Mouse (Mus musculus) liver, adult (tissue): ENCODE data around the gene Amacr.
A peak's percentile ranks its signal among the peaks of the same experiment; 100 is the strongest.

Experiments used
- GATA4 ChIP-seq: IDR thresholded peaks from 2 replicates; pipeline ENCODE4 v1.6.1; 2014; ENCODE audit warnings: mild to moderate bottlenecking, low read length; ENCODE audit not compliant: insufficient replicate concordance

Gene Amacr

DNA sequence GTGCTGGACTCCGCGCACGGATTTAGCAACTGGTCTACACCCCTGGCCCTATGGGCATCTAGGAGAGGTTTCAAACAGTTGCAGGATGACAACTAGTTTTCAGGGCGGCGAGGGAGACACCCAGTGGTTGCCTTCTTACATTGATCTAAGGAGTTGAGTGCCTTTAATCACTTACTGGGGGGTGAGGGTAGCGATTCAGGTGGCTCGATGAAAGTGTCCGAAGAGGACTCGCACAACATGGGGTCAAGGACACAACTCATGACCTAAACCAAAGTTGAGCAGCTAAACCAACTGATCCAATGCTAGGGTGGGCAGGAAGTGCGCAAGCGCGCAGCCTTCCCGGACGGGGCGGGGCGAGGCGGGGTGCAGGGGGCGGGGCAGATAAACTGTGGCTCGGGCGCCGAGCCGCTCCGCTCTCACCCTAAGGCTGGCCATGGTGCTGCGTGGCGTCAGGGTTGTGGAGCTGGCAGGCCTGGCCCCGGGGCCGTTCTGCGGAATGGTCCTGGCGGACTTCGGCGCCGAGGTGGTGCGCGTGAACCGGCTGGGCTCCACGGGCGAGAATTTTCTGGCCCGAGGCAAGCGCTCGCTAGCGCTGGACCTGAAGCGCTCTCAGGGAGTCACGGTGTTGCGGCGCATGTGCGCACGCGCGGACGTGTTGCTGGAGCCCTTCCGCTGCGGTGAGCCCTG lies at the start of gene Amacr:
Gene Amacr, plus strand, starts transcription at position 380 of the 687 bp plus-strand sequence.
- peak; percentile 53; the same call in 1 of the 2 replicates for TF ChIP-seq GATA4

DNA sequence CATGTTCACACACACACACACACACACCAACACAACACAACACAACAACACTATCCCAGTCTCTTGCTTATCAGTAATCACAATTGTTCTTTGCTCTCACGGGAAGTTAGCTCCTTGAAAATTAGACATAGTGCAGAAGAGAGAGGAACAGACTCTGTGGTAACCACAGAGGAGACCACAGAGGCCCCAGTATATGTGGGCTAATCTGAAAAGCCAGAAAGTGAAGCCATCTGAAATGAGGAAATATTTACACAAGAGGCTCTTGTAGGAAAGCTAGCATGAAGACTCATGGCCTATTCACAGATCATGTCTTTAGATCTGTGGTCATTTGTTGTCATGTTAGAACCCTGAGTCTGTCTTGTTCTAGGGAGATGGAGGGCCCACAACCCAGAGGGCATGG lies 47.6 kb upstream of the Amacr start:
- TF ChIP-seq GATA4 = no peak

GRCm38 (mm10) chr15:10940148-10941108 lies 41.1 kb upstream of the Amacr start:
- TF ChIP-seq GATA4 = no peak

GRCm38 (mm10) chr15:10941901-10942300 lies 39.7 kb upstream of the Amacr start:
- no peak for TF ChIP-seq GATA4

DNA sequence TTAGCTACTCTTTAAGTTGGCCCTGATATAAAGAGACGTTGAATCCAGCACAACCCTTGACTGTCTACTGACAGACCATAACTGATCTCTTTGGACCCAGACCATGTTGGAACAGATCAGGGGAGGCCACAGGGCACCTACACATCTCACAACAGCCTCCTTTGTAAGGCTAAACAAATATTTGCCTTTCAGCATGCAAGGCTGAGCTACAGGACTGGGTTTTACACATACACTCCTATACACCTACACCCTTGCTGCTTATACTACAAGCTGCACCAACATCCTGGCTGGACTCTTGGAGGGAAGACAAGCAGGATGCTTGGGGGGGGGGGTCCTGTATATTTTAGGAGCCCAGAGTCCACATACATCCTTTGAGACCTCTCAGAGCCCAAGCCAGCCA lies 33.7 kb upstream of the Amacr start:
- no peak for TF ChIP-seq GATA4

DNA sequence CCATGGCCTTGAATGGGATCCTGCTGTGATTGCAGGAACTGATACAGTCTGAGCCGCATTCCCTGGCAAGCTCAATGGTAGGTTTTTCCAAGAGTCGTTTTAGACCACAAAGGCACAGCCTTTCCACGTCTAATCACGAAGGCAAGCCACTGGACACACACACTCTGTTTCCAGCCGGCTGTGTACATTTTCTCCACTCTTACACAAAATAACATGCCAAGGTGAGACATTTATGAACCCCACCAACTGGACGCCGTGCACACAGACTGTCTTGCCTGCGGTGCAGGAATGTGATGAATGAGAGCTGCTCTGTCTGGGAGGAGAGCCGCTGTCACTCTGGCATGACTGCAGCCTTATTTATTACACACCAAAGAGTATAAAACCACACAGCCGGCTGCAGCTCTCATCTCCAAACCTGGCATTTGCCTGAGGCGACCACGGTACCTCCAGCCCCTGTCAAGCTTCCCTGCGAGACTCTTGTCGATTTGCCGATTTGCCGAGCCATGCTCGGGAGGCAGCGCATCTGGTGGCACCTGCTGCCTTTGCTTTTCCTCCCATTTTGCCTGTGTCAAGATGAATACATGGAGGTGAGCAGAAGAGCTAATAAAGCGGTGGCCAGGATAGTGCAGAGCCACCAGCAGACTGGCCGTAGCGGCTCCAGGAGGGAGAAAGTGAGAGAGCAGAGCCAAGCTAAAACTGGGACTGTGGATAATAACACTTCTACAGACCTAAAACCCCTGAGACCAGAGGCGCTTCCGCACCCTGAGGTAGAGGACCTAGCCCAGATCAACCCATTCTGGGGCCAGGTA lies 29.4 kb upstream of the Amacr start, which contains the start of gene C1qtnf3:
Gene C1qtnf3, plus strand, starts transcription at position 382 of the 809 bp plus-strand sequence.
- TF ChIP-seq GATA4 = no peak

DNA sequence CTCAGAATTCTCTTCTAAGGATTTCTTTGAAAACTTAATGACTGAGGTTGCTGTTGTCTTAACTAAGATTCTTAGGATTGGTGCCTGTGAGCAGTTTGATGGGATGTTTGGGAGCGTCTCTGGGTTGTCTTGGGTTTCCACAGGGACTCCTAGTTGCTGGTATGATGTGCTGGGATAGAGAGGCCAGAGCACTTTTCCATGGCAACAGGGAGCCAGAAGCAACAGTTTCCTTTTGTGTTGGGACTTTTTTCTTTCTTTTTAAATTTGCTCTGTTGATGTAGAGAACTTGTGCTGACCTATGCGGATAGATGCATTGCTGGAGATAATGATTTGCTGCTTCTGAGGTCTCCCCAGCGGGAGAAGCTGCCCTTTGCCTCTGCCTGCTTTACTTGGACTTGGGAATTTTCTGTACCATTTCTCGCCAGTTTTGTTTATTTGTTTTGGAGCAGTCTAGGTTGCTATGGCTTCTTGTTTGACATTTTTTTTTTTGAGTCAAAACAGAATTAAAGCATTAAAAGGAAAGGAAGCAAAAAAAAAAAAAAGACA lies 28.7 kb upstream of the Amacr start:
- no peak for TF ChIP-seq GATA4

DNA sequence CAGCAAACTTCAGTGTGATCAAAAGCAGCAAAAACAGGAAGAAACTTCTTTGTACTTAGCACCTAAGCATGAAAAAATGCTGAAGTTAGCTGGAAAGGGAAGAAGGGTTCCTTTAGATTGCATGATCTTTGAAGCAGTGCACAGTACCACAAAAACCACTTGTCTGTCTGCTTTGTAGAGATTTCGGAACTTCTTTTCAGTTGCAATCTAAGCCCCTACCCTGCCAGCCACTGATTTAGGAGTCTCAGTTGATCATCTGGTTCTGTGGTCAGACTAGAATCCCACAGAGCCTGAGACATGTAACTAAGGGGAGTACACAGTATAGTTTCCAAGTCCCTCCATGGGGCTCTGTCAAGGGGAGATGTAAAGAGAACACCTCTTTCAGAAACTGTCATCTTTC lies 28.1 kb upstream of the Amacr start:
- no peak for TF ChIP-seq GATA4

DNA sequence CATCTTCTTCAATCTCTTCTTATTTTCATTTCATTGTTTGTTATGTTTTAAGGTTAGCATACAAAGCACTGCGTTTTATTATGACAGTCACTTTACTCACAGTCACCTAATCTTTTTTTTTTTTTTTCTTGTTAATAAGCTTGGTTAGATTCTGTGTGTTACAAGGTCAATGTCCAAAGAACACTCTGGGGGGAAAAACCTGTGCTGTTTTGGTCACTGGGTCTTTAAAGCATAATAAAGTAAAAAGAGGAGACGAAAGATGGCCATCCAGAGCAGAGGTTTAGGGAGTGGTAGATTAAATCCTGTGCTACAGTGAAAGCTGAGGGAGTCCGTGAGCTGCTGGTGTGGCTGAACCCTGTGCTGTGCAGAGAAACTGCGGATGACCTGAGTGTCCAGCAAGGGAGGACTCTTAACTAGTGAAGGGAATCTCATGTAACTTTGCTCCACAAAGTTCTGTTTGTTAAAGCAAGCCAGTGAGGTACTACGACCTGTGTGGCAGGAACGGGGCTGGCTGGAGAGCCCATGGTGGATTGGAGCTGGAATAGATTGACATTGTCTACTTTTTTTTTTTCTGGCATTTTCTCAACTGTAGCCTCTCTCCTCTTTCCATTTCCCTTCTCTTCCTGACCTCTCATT lies 27.1 kb upstream of the Amacr start:
- TF ChIP-seq GATA4 = no peak

DNA sequence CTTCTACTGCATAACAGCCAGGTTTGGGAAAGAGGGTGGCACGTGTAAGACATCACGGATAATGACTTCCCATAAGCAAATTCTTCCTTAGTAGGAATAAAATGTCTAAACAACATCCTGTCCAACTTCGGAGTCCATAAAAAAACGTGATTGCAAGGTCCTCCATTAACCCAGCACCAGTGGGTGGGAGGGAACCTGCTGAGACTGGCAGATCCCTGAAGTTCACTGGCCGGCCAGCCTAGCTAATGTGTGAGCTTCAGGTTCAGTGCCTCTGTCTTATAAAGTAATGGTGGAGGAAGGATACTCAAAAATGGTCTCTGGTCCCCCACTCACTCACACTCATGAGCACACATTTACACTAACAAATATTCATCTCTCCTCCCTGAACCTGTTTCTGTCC lies 26.4 kb upstream of the Amacr start:
- no peak for TF ChIP-seq GATA4

DNA sequence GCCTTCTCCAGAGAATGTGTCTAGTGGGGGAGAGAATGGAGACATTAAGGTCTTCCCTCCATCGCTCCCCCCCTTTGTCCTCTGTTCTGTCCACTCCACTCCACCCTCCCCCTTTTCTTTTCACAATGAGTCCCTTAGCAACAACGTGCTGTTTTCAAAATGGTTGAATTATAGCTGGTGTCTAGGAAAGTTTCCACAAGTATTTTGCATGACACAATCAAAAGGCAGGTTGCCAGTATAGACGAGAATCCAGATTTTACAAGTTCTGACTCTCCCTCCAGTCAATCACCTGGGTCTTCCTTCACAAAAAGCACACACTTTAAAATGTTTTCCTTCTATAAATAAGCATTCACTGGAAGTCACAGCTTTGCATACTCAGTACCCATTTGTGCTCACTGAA lies 24.9 kb upstream of the Amacr start:
- TF ChIP-seq GATA4 = no peak

DNA sequence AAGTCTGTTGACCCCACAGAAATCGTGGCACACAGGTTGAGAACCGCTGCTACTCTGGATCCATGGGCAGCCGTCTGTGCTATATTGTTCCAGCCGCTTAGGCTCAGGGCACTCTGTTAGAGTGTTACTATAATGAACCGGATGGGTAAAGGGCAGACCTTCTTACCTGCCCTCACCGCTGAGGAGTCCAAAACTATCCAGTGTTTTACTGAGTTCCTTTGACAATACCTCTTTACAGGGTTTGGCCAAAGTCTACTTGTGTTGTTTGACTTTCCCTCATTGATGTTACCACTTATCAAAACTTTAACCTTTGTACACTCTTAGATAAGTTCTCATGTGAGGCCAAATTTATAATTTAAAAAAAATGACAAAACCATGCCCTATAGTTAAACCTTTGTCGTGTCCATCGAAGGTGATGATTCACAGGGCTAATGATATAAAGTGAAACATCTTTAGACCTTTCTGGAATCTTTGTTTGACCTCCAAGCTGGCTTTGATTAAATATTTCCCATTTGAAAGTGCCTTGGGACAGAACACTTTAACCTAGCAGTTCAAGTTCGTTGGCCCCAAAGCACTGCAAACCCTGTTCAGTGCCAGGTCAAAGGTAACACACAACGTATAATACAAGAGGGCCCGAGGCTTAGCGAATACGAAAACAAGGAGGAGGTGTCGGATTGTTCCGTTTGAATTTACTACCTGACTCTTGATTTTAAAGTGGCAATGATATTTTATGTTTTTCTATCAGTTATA lies 22.1 kb upstream of the Amacr start:
- TF ChIP-seq GATA4 = no peak

DNA sequence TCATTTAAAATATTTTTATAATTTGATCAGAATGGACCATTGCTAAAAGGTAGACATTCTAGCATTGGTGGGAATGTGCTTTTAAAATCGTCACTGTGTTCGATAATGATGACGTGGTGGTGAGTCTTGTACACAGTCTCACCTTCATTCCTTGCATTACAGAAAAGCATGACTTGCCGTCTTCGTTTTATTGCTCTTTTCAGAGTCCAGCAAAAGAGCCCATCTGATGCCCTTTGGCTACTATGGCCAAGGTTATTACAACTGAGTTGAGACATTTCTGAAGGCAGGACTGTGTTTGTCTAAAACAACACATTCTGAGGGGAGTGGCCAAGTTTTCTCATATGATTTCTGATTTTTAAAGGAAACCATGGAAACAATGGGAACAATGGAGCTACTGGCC lies 21.3 kb upstream of the Amacr start:
- TF ChIP-seq GATA4 = no peak

DNA sequence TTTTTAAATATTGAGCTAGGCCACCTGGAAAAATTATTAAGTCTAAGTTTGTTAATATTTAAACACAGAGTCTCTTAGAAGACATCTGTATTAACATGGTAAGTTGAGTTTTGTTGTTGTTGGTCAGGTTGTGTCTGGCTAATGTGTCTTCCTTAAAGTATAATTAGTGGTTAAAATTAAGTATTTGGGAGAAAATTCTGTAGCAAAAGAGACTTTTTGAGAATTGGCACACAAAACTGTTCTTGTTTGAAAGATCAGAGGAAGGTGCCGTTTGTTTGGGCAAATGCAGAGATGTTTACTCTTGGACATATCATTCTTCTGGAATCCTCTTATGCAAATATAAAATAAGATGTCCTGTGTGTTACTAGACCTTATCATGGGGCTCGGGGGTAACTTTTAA lies 19.0 kb upstream of the Amacr start:
- TF ChIP-seq GATA4 = no peak
